Mouse (Mus musculus) E14TG2a.4 (cell line): ENCODE measurements at regions not wholly inside any gene's neighbourhood (a gene's known extent, or its start where the extent isn't known, plus 50 kb on each side); places are given as distances from the start of the nearest gene placed in this dataset.

Source experiments
- H3K27me3 ChIP-seq: 2 replicates; pipeline ENCODE4 v1.6.1; 2014; ENCODE audit warnings: low read length, control low read depth; ENCODE audit not compliant: insufficient read depth
- H3K36me3 ChIP-seq: 2 replicates; pipeline ENCODE4 v1.6.1; 2014; ENCODE audit warnings: low read length, control low read depth; ENCODE audit not compliant: insufficient read depth
- H3K4me1 ChIP-seq: replicated peaks from 2 replicates; pipeline ENCODE4 v1.6.1; 2014; ENCODE audit warnings: low read depth, low read length, control low read depth
- H3K4me3 ChIP-seq: replicated peaks from 2 replicates; pipeline ENCODE4 v1.5.1; 2014; ENCODE audit warnings: mild to moderate bottlenecking, low read length
- H3K9me3 ChIP-seq: 2 replicates; pipeline ENCODE4 v1.6.1; 2014; ENCODE audit warnings: low read length, control low read depth
- CTCF ChIP-seq: conservative IDR thresholded peaks from 2 replicates; pipeline ENCODE4 v1.5.1; 2014; ENCODE audit warnings: low read length
- NANOG ChIP-seq: IDR thresholded peaks from 2 replicates; pipeline ENCODE4 v1.6.1; 2014; ENCODE audit warnings: borderline replicate concordance, low read length, mixed read lengths
- POU5F1 ChIP-seq: IDR thresholded peaks from 2 replicates; pipeline ENCODE4 v1.6.1; 2014; ENCODE audit warnings: low read length, borderline replicate concordance

- H3K36me3 ChIP-seq = no peaks in the 10 kb centered on the region
- H3K4me3 ChIP-seq = no peak overlapping the region
- H3K9me3 ChIP-seq = peaks cover 1% of the 10 kb centered on the region; the same call in 1 of the 2 replicates
- H3K27me3 ChIP-seq = peaks cover 17% of the 10 kb centered on the region
- H3K4me1 ChIP-seq = peaks cover 3% of the 10 kb centered on the region; the same call in 1 of the 2 replicates
- TF ChIP-seq CTCF (no peak), NANOG (no peak), POU5F1 (no peak)
Observed at GRCm38 (mm10) chr5:126724329-126724728, 517.3 kb upstream of the Tmem132c start.

GRCm38 (mm10) chr5:126733470-126733869, 508.1 kb upstream of the Tmem132c start:
- H3K4me1 ChIP-seq = peaks cover 11% of the 10 kb centered on the region
- H3K9me3 ChIP-seq = peaks cover 9% of the 10 kb centered on the region
- no peak overlapping the region for H3K4me3 ChIP-seq
- H3K27me3 ChIP-seq = peaks cover 19% of the 10 kb centered on the region
- TF ChIP-seq CTCF (peak; percentile 22), POU5F1 (no peak), NANOG (no peak)
- no peaks in the 10 kb centered on the region for H3K36me3 ChIP-seq

GRCm38 (mm10) chr5:126735733-126736132, 505.9 kb upstream of the Tmem132c start:
- Histone ChIP-seq H3K4me3 (no peak overlapping the region), H3K27me3 (peaks cover 41% of the 10 kb centered on the region), H3K36me3 (no peaks in the 10 kb centered on the region), H3K9me3 (no peaks in the 10 kb centered on the region), H3K4me1 (peaks cover 11% of the 10 kb centered on the region)
- TF ChIP-seq NANOG = no peak
- no peak for TF ChIP-seq POU5F1
- TF ChIP-seq CTCF = peak; percentile 36; the same call in 1 of the 2 replicates

GRCm38 (mm10) chr5:126737681-126738080, 503.9 kb upstream of the Tmem132c start:
- Histone ChIP-seq H3K4me1 (peaks cover 11% of the 10 kb centered on the region), H3K4me3 (no peak overlapping the region), H3K9me3 (no peaks in the 10 kb centered on the region), H3K36me3 (no peaks in the 10 kb centered on the region), H3K27me3 (peaks cover 56% of the 10 kb centered on the region)
- peak; percentile 73; the same call in 1 of the 2 replicates for TF ChIP-seq NANOG
- TF ChIP-seq CTCF = no peak
- no peak for TF ChIP-seq POU5F1

GRCm38 (mm10) chr5:126740861-126741410, 500.7 kb upstream of the Tmem132c start:
- H3K4me1 ChIP-seq = peaks cover 6% of the 10 kb centered on the region
- H3K27me3 ChIP-seq = peaks cover 61% of the 10 kb centered on the region
- H3K9me3 ChIP-seq = peaks cover 16% of the 10 kb centered on the region
- no peak overlapping the region for H3K4me3 ChIP-seq
- no peaks in the 10 kb centered on the region for H3K36me3 ChIP-seq
- TF ChIP-seq NANOG = no peak
- no peak for TF ChIP-seq POU5F1
- TF ChIP-seq CTCF = no peak

GRCm38 (mm10) chr5:126755107-126755506, 486.5 kb upstream of the Tmem132c start:
- H3K36me3 ChIP-seq = no peaks in the 10 kb centered on the region
- no peak overlapping the region for H3K4me3 ChIP-seq
- TF ChIP-seq NANOG = peak; percentile 56; the same call in 1 of the 2 replicates
- peak; percentile 77 for TF ChIP-seq POU5F1
- no peak for TF ChIP-seq CTCF
- peaks cover 82% of the 10 kb centered on the region for H3K27me3 ChIP-seq
- peaks cover 14% of the 10 kb centered on the region for H3K4me1 ChIP-seq
- peaks cover 45% of the 10 kb centered on the region for H3K9me3 ChIP-seq

GRCm38 (mm10) chr5:126765037-126765707, 476.4 kb upstream of the Tmem132c start:
- Histone ChIP-seq H3K36me3 (no peaks in the 10 kb centered on the region), H3K9me3 (peaks cover 6% of the 10 kb centered on the region; the same call in 1 of the 2 replicates), H3K27me3 (peaks cover 66% of the 10 kb centered on the region), H3K4me3 (no peak overlapping the region), H3K4me1 (peaks cover 50% of the 10 kb centered on the region)
- TF ChIP-seq CTCF (no peak), NANOG (peak; percentile 24; the same call in 1 of the 2 replicates)

- H3K4me3 ChIP-seq = no peak overlapping the region; the same call in 1 of the 2 replicates
- H3K27me3 ChIP-seq = peaks cover 50% of the 10 kb centered on the region
- TF ChIP-seq NANOG (no peak; the same call in 1 of the 2 replicates), CTCF (no peak), POU5F1 (no peak)
- H3K9me3 ChIP-seq = no peaks in the 10 kb centered on the region
- H3K4me1 ChIP-seq = peaks cover 41% of the 10 kb centered on the region
- H3K36me3 ChIP-seq = no peaks in the 10 kb centered on the region
Observed at GRCm38 (mm10) chr5:126769031-126769430, 472.6 kb upstream of the Tmem132c start.
